11 mouse cellular contexts compared by ENCODE assay signal in the genomic region with DNA sequence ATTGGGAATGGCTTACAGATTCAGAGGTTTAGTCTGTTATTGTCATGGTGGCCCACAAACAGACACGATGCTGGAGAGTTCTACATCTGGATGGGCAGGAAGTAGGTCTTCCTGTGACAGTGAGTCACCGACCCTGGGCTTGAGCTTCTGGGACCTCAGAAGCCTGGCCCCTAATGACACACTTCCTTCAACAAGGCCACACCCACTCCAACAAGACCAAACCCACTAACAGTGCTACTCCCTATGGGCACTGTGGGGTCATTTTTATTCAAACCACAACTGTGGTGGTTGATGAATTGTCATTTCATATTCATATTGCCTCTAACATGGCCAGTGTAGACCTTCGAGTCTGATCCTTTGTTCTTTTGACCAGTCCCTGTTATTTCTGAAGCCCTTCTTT. TPM values are rescaled to one million over a fixed set of nuclear protein-coding genes. Genes with fewer than 3 reads are reported as not detected.
DNase-seq lines count a peak whose midpoint lies in the region; ATAC-seq and TF ChIP-seq lines count a peak whose summit lies in the region.
"Had no signal": no experiment of that assay in that cellular context is flagged by ENCODE, and none has a peak within 500 bp of the region (broad histone marks: within the 10 kb centered on the region; RNA-seq: fewer than 3 reads in every experiment).

No protein-coding gene starts in this region.

- H3K4me1 ChIP-seq in lung, postnatal 0 days (ENCODE audit: insufficient read depth, low read depth, low read length): no peaks in the 10 kb centered on the region
- H3K4me1 ChIP-seq in lung, adult 2 months (ENCODE audit: control insufficient read depth, insufficient read depth, low read length): no peaks in the 10 kb centered on the region
- peaks cover 24% of the 10 kb centered on the region for H3K4me1 ChIP-seq in bone marrow macrophage, adult 2 months (ENCODE audit: control insufficient read depth, insufficient read depth, low read length)
- peaks cover 17% of the 10 kb centered on the region for H3K4me1 ChIP-seq in liver, embryonic 15.5 days (replicated peaks)
- H3K4me1 ChIP-seq in stomach, postnatal 0 days (replicated peaks; ENCODE audit: control insufficient read depth, insufficient read depth): no peaks in the 10 kb centered on the region

- no peak for TF ChIP-seq EP300 in lung, postnatal 0 days (IDR thresholded peaks at IDR 0.05)
- no peak for TF ChIP-seq EP300 in stomach, postnatal 0 days (optimal IDR thresholded peaks at IDR 0.05)

- peak; percentile 61 for DNase-seq in lung, postnatal 0 days (ENCODE audit: low spot score)
- DNase-seq in lung, adult 2 months: no peak
- no peak for DNase-seq in stomach, postnatal 0 days (ENCODE audit: low spot score)
- no peak for DNase-seq in urinary bladder, postnatal 10 days (ENCODE audit: low spot score)
- no peak for DNase-seq in embryo, embryonic 9.5 days (ENCODE audit: extremely low spot score)
- DNase-seq: kidney, adult 2 months; midbrain, embryonic 14.5 days had no signal

- TF ChIP-seq CTCF in lung, postnatal 0 days (IDR thresholded peaks at IDR 0.05): no peak
- TF ChIP-seq CTCF in lung, adult 2 months (IDR thresholded peaks at IDR 0.05; ENCODE audit: insufficient read depth, low read length): no peak
- TF ChIP-seq CTCF in bone marrow macrophage, adult 2 months (IDR thresholded peaks at IDR 0.05; ENCODE audit: low read depth, low read length): no peak
- TF ChIP-seq CTCF in stomach, postnatal 0 days (IDR thresholded peaks at IDR 0.05; ENCODE audit: low read depth): no peak

- H3K9me3 ChIP-seq in lung, postnatal 0 days (ENCODE audit: low read length): no peaks in the 10 kb centered on the region
- no peaks in the 10 kb centered on the region for H3K9me3 ChIP-seq in liver, embryonic 15.5 days (replicated peaks)
- no peaks in the 10 kb centered on the region for H3K9me3 ChIP-seq in stomach, postnatal 0 days (ENCODE audit: control insufficient read depth, low read length)

- WGBS in lung, postnatal 0 days: 57% methylated on average over 3 of the region's 3 CpGs
- WGBS in lung, adult 2 months: 40% methylated on average over 3 of the region's 3 CpGs
- WGBS in liver, embryonic 15.5 days (ENCODE audit: insufficient replicate concordance): 36% methylated on average over 3 of the region's 3 CpGs
- 71% methylated on average over 3 of the region's 3 CpGs for WGBS in stomach, postnatal 0 days

- TF ChIP-seq POLR2A in lung, adult 2 months (IDR thresholded peaks at IDR 0.05; ENCODE audit: borderline replicate concordance, extremely low read depth, low read depth, low read length): no peak
- TF ChIP-seq POLR2A in bone marrow macrophage, adult 2 months (IDR thresholded peaks at IDR 0.05; ENCODE audit: borderline replicate concordance, low read depth, low read length): no peak

- no peak overlapping the region for H3K27ac ChIP-seq in lung, postnatal 0 days (ENCODE audit: low read length)
- peak overlapping the region; percentile 100 for H3K27ac ChIP-seq in bone marrow macrophage, adult 2 months (ENCODE audit: insufficient read depth, low read depth, low read length)
- no peak overlapping the region for H3K27ac ChIP-seq in liver, embryonic 15.5 days (replicated peaks)
- H3K27ac ChIP-seq in stomach, postnatal 0 days (replicated peaks): no peak overlapping the region

- H3K4me2 ChIP-seq in lung, postnatal 0 days (replicated peaks; ENCODE audit: low read depth, low read length): no peak overlapping the region
- H3K4me2 ChIP-seq in liver, embryonic 15.5 days: no peak overlapping the region
- no peak overlapping the region for H3K4me2 ChIP-seq in stomach, postnatal 0 days (replicated peaks; ENCODE audit: low read depth)

- no peak overlapping the region for H3K9ac ChIP-seq in lung, postnatal 0 days (replicated peaks; ENCODE audit: low read depth)
- no peak overlapping the region for H3K9ac ChIP-seq in liver, embryonic 15.5 days
- no peak overlapping the region for H3K9ac ChIP-seq in stomach, postnatal 0 days (ENCODE audit: low read length)

- H3K4me3 ChIP-seq in lung, postnatal 0 days (ENCODE audit: low read depth, low read length): no peak overlapping the region
- H3K4me3 ChIP-seq in lung, adult 2 months (replicated peaks; ENCODE audit: extremely low read depth, low read depth, low read length): no peak overlapping the region
- H3K4me3 ChIP-seq in bone marrow macrophage, adult 2 months (ENCODE audit: insufficient read depth, low read length): no peak overlapping the region
- no peak overlapping the region for H3K4me3 ChIP-seq in liver, embryonic 15.5 days (replicated peaks)
- H3K4me3 ChIP-seq in stomach, postnatal 0 days (ENCODE audit: low read depth, low read length): no peak overlapping the region

- H3K36me3 ChIP-seq in lung, postnatal 0 days (ENCODE audit: insufficient read depth, low read length): no peaks in the 10 kb centered on the region
- H3K36me3 ChIP-seq in liver, embryonic 15.5 days (replicated peaks): no peaks in the 10 kb centered on the region
- H3K36me3 ChIP-seq in stomach, postnatal 0 days (ENCODE audit: control insufficient read depth, insufficient read depth, low read length): no peaks in the 10 kb centered on the region

- H3K27me3 ChIP-seq in lung, postnatal 0 days (replicated peaks; ENCODE audit: insufficient read depth, low read length): no peaks in the 10 kb centered on the region
- no peaks in the 10 kb centered on the region for H3K27me3 ChIP-seq in liver, embryonic 15.5 days
- no peaks in the 10 kb centered on the region for H3K27me3 ChIP-seq in stomach, postnatal 0 days (ENCODE audit: control insufficient read depth, insufficient read depth, low read length)

- ATAC-seq in lung, postnatal 0 days: peak; percentile 87
- 0 out of 2 replicates have a peak, but pooled peaks have one; percentile 24 for ATAC-seq in liver, embryonic 15.5 days (ENCODE audit: insufficient read depth)
- ATAC-seq in stomach, postnatal 0 days (ENCODE audit: low FRiP score, low TSS enrichment): peak; percentile 74
- ATAC-seq in frontal cortex, adult (ENCODE audit: low TSS enrichment): no peak
- ATAC-seq: forebrain, embryonic 14.5 days had no signal

RNA-seq across cellular contexts. Expression of a gene that starts 14.5 kb away (rescaled TPM):
- polyA plus RNA-seq in lung, postnatal 0 days (2015; fragmentation: Nextera tagmentation; extraction: Ambion mirVana): 336 and 358 TPM in 2 replicates
- 228 and 232 TPM in 2 replicates for polyA plus RNA-seq in lung, adult 2 months (2012; rRNA removed)
- polyA plus RNA-seq in bone marrow macrophage, adult 2 months (2012; ENCODE audit: insufficient read depth, insufficient read length, missing spikeins): 517 and 528 TPM in 2 replicates
- polyA plus RNA-seq in liver, embryonic 15.5 days (2015; fragmentation: Nextera tagmentation; extraction: Ambion mirVana): 193 and 198 TPM in 2 replicates
- 523 and 539 TPM in 2 replicates for polyA plus RNA-seq in stomach, postnatal 0 days (2015; fragmentation: Nextera tagmentation; extraction: Ambion mirVana)

RNA-seq across cellular contexts. Expression of a gene that starts 42.8 kb away (rescaled TPM):
- 53.3 and 67.4 TPM in 2 replicates for polyA plus RNA-seq in lung, postnatal 0 days (2015; fragmentation: Nextera tagmentation; extraction: Ambion mirVana)
- polyA plus RNA-seq in lung, adult 2 months (2012; rRNA removed): 40.4 and 49.6 TPM in 2 replicates
- polyA plus RNA-seq in bone marrow macrophage, adult 2 months (2012; ENCODE audit: insufficient read depth, insufficient read length, missing spikeins): 150 and 155 TPM in 2 replicates
- polyA plus RNA-seq in liver, embryonic 15.5 days (2015; fragmentation: Nextera tagmentation; extraction: Ambion mirVana): 127 and 130 TPM in 2 replicates
- 57.1 and 59.6 TPM in 2 replicates for polyA plus RNA-seq in stomach, postnatal 0 days (2015; fragmentation: Nextera tagmentation; extraction: Ambion mirVana)

RNA-seq across cellular contexts. Expression of a gene that starts 55.6 kb away (rescaled TPM):
- 31.6 and 34.3 TPM in 2 replicates for polyA plus RNA-seq in lung, postnatal 0 days (2015; fragmentation: Nextera tagmentation; extraction: Ambion mirVana)
- 3.5 and 5.7 TPM in 2 replicates for polyA plus RNA-seq in lung, adult 2 months (2012; rRNA removed)
- polyA plus RNA-seq in bone marrow macrophage, adult 2 months (2012; ENCODE audit: insufficient read depth, insufficient read length, missing spikeins): 20.4 and 22.5 TPM in 2 replicates
- polyA plus RNA-seq in liver, embryonic 15.5 days (2015; fragmentation: Nextera tagmentation; extraction: Ambion mirVana): 7.4 and 8.5 TPM in 2 replicates
- polyA plus RNA-seq in stomach, postnatal 0 days (2015; fragmentation: Nextera tagmentation; extraction: Ambion mirVana): 34.0 and 37.3 TPM in 2 replicates

RNA-seq across cellular contexts. Expression of a gene that starts 55.7 kb away (rescaled TPM):
- 14.3 and 14.9 TPM in 2 replicates for polyA plus RNA-seq in lung, postnatal 0 days (2015; fragmentation: Nextera tagmentation; extraction: Ambion mirVana)
- polyA plus RNA-seq in lung, adult 2 months (2012; rRNA removed): 7.0 and 10.0 TPM in 2 replicates
- polyA plus RNA-seq in bone marrow macrophage, adult 2 months (2012; ENCODE audit: insufficient read depth, insufficient read length, missing spikeins): 48.3 and 56.7 TPM in 2 replicates
- 6.8 and 6.9 TPM in 2 replicates for polyA plus RNA-seq in liver, embryonic 15.5 days (2015; fragmentation: Nextera tagmentation; extraction: Ambion mirVana)
- polyA plus RNA-seq in stomach, postnatal 0 days (2015; fragmentation: Nextera tagmentation; extraction: Ambion mirVana): 6.6 and 6.7 TPM in 2 replicates
